Mouse (Mus musculus): ENCODE measurements around the gene Ngrn. TPM values are rescaled to one million over a fixed set of nuclear protein-coding genes. Genes with fewer than 3 reads are reported as not detected.

Gene Ngrn
- total RNA-seq, 2 experiments from 2014 or later: 16.8 to 20.4 TPM

GRCm38 (mm10) chr7:80252886-80253285 lies 8.1 kb upstream of the Ngrn start:
- no peak for DNase-seq
- intact Hi-C loops (cut with DNase I): no loop called here

GRCm38 (mm10) chr7:80255981-80256380 lies 5.0 kb upstream of the Ngrn start:
- DNase-seq: no peak
- intact Hi-C loops (cut with DNase I): no loop called here

- intact Hi-C loops (cut with DNase I): no loop called here
- DNase-seq: no peak
Measured at GRCm38 (mm10) chr7:80257706-80258105, 3.3 kb upstream of the Ngrn start.

- DNase-seq: no peak
- intact Hi-C loops (cut with DNase I): no loop called here
Measured at GRCm38 (mm10) chr7:80261372-80261990, 466 bp downstream of the Ngrn start.

GRCm38 (mm10) chr7:80264606-80265005 lies 3.6 kb downstream of the Ngrn start:
- intact Hi-C loops (cut with DNase I): no loop called here
- no peak for DNase-seq

- DNase-seq: no peak
- intact Hi-C loops (cut with DNase I): no loop called here
Measured at GRCm38 (mm10) chr7:80267764-80268163, 6.7 kb downstream of the Ngrn start.

GRCm38 (mm10) chr7:80268897-80269750 lies 8.1 kb downstream of the Ngrn start, which contains the start of gene Vps33b:
Vps33b (plus strand) TSS chr7:80269649.
- peak; percentile 92 to 94 for DNase-seq
- intact Hi-C loops (cut with DNase I): no loop called here

GRCm38 (mm10) chr7:80269751-80270255 lies 8.8 kb downstream of the Ngrn start:
- intact Hi-C loops (cut with DNase I): no loop called here
- DNase-seq: no peak

- no peak for DNase-seq
- intact Hi-C loops (cut with DNase I): no loop called here
Measured at GRCm38 (mm10) chr7:80273456-80273855, 12.4 kb downstream of the Ngrn start.

GRCm38 (mm10) chr7:80276374-80276773 lies 15.4 kb downstream of the Ngrn start:
- intact Hi-C loops (cut with DNase I): no loop called here
- no peak for DNase-seq

GRCm38 (mm10) chr7:80280032-80280431 lies 19.0 kb downstream of the Ngrn start:
- DNase-seq: no peak
- intact Hi-C loops (cut with DNase I): no loop called here

- intact Hi-C loops (cut with DNase I): no loop called here
- DNase-seq: no peak
Measured at GRCm38 (mm10) chr7:80280998-80281397, 20.0 kb downstream of the Ngrn start.

- intact Hi-C loops (cut with DNase I): no loop called here
- DNase-seq: no peak
Measured at GRCm38 (mm10) chr7:80281646-80282045, 20.6 kb downstream of the Ngrn start.

GRCm38 (mm10) chr7:80283226-80283918 lies 22.4 kb downstream of the Ngrn start:
- intact Hi-C loops (cut with DNase I): no loop called here
- no peak for DNase-seq

GRCm38 (mm10) chr7:80284391-80284790 lies 23.4 kb downstream of the Ngrn start:
- intact Hi-C loops (cut with DNase I): no loop called here
- DNase-seq: no peak

GRCm38 (mm10) chr7:80285725-80286124 lies 24.7 kb downstream of the Ngrn start:
- no peak for DNase-seq
- intact Hi-C loops (cut with DNase I): no loop called here

GRCm38 (mm10) chr7:80287736-80288135 lies 26.7 kb downstream of the Ngrn start:
- no peak for DNase-seq
- intact Hi-C loops (cut with DNase I): no loop called here

- DNase-seq: peak; percentile 97 to 99
- intact Hi-C loops (cut with DNase I): no loop called here
Measured at GRCm38 (mm10) chr7:80294062-80294763, 33.2 kb downstream of the Ngrn start, which contains the start of gene Prc1. Prc1 (plus strand) TSS chr7:80294450.

- intact Hi-C loops (cut with DNase I): no loop called here
- no peak for DNase-seq
Measured at GRCm38 (mm10) chr7:80294764-80295648, 34.0 kb downstream of the Ngrn start.
